Mouse (Mus musculus): ENCODE data around the gene Tnni3k. TPM values are rescaled to one million over a fixed set of nuclear protein-coding genes. Genes with fewer than 3 reads are reported as not detected.
A peak's percentile ranks its signal among the peaks of the same experiment; 100 is the strongest.

Gene Tnni3k
- total RNA-seq, 1 experiment: not detected

DNA sequence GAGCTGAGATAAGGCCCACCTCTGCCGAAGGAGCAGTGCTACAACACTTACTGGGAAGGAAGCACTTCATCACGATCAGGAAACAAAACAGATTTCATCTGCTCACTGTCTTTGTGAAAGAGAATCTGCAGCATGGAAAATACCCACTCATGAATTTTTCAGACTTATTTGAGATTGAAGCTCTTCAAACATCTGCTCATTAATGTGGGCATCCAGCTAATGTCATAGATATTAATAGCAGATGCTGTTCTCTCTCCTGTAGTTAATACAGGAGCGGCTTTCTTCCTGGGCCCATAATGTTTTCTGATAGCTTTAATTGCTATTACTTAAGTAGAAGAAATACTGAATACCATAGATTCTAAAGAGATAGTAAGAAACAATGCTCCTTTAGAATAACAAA, 239.0 kb downstream of the Tnni3k start:
- TF ChIP-seq CHD2 (IDR thresholded peaks at IDR 0.05; ENCODE audit: low read depth, low read length) (no peak), ZC3H11A (IDR thresholded peaks at IDR 0.05; ENCODE audit: borderline replicate concordance, low read depth, low read length) (no peak), HCFC1 (IDR thresholded peaks at IDR 0.05; ENCODE audit: borderline replicate concordance, insufficient read depth, low read length) (no peak), MAFK (IDR thresholded peaks at IDR 0.05; ENCODE audit: insufficient read depth, low read depth, low read length) (no peak), ZNF384 (IDR thresholded peaks at IDR 0.05; ENCODE audit: low read depth, low read length) (no peak)
- in situ Hi-C loops (cut with MboI; ENCODE audit: low sequenced_read_pairs in 2 of 2, unreplicated experiment in 2 of 2): no loop called here

GRCm38 (mm10) chr3:154815606-154816005, 239.6 kb downstream of the Tnni3k start:
- Histone ChIP-seq H3K9ac (ENCODE audit: insufficient read depth, low read depth, low read length, poor library complexity, severe bottlenecking) (no peak overlapping the region), H3K4me3 (ENCODE audit: insufficient read depth in 1 of 2, low read depth in 1 of 2, low read length in 2 of 2, poor library complexity in 1 of 2, severe bottlenecking in 1 of 2) (no peak overlapping the region), H3K27ac (ENCODE audit: insufficient read depth, low read depth, low read length, poor library complexity, severe bottlenecking) (no peak overlapping the region), H3K9me3 (ENCODE audit: control insufficient read depth, insufficient read depth, low read depth, low read length) (no peaks in the 10 kb centered on the region), H3K36me3 (ENCODE audit: control insufficient read depth, insufficient read depth, low read length, poor library complexity, severe bottlenecking) (no peaks in the 10 kb centered on the region), H3K4me1 (ENCODE audit: control insufficient read depth in 2 of 2, insufficient read depth in 2 of 2, low read length in 2 of 2, poor library complexity in 1 of 2) (no peaks in the 10 kb centered on the region; a peak in 1 of 4 replicates)
- in situ Hi-C loops (cut with MboI; ENCODE audit: low sequenced_read_pairs in 2 of 2, unreplicated experiment in 2 of 2): no loop called here
- no peak for DNase-seq (ENCODE audit: low read depth, low spot score)
- TF ChIP-seq MAFK (IDR thresholded peaks at IDR 0.05; ENCODE audit: insufficient read depth, low read depth, low read length): no peak
- no peak for TF ChIP-seq ZC3H11A (IDR thresholded peaks at IDR 0.05; ENCODE audit: borderline replicate concordance, low read depth, low read length)
- TF ChIP-seq HCFC1 (IDR thresholded peaks at IDR 0.05; ENCODE audit: borderline replicate concordance, insufficient read depth, low read length): no peak
- no peak for TF ChIP-seq CHD2 (IDR thresholded peaks at IDR 0.05; ENCODE audit: low read depth, low read length)
- no peak for TF ChIP-seq ZNF384 (IDR thresholded peaks at IDR 0.05; ENCODE audit: low read depth, low read length)

More for the DNA sequence above, 239.0 kb downstream of the Tnni3k start:
- Histone ChIP-seq H3K9ac (ENCODE audit: insufficient read depth, low read depth, low read length, poor library complexity, severe bottlenecking) (no peak overlapping the region), H3K27ac (ENCODE audit: insufficient read depth, low read depth, low read length, poor library complexity, severe bottlenecking) (no peak overlapping the region), H3K4me3 (ENCODE audit: insufficient read depth in 1 of 2, low read depth in 1 of 2, low read length in 2 of 2, poor library complexity in 1 of 2, severe bottlenecking in 1 of 2) (no peak overlapping the region), H3K9me3 (ENCODE audit: control insufficient read depth, insufficient read depth, low read depth, low read length) (no peaks in the 10 kb centered on the region), H3K4me1 (ENCODE audit: control insufficient read depth in 2 of 2, insufficient read depth in 2 of 2, low read length in 2 of 2, poor library complexity in 1 of 2) (no peaks in the 10 kb centered on the region; a peak in 1 of 4 replicates), H3K36me3 (ENCODE audit: control insufficient read depth, insufficient read depth, low read length, poor library complexity, severe bottlenecking) (no peaks in the 10 kb centered on the region)
- no peak for DNase-seq (ENCODE audit: low read depth, low spot score)

GRCm38 (mm10) chr3:154812893-154813292, 242.3 kb downstream of the Tnni3k start:
- Histone ChIP-seq H3K27ac (ENCODE audit: insufficient read depth, low read depth, low read length, poor library complexity, severe bottlenecking) (no peak overlapping the region), H3K9ac (ENCODE audit: insufficient read depth, low read depth, low read length, poor library complexity, severe bottlenecking) (no peak overlapping the region), H3K9me3 (ENCODE audit: control insufficient read depth, insufficient read depth, low read depth, low read length) (no peaks in the 10 kb centered on the region), H3K4me3 (ENCODE audit: insufficient read depth in 1 of 2, low read depth in 1 of 2, low read length in 2 of 2, poor library complexity in 1 of 2, severe bottlenecking in 1 of 2) (no peak overlapping the region), H3K36me3 (ENCODE audit: control insufficient read depth, insufficient read depth, low read length, poor library complexity, severe bottlenecking) (no peaks in the 10 kb centered on the region), H3K4me1 (ENCODE audit: control insufficient read depth in 2 of 2, insufficient read depth in 2 of 2, low read length in 2 of 2, poor library complexity in 1 of 2) (no peaks in the 10 kb centered on the region; a peak in 1 of 4 replicates)
- in situ Hi-C loops (cut with MboI; ENCODE audit: low sequenced_read_pairs in 2 of 2, unreplicated experiment in 2 of 2): no loop called here
- peak; percentile 21 for DNase-seq (ENCODE audit: low read depth, low spot score)
- TF ChIP-seq HCFC1 (IDR thresholded peaks at IDR 0.05; ENCODE audit: borderline replicate concordance, insufficient read depth, low read length) (no peak), MAFK (IDR thresholded peaks at IDR 0.05; ENCODE audit: insufficient read depth, low read depth, low read length) (no peak), ZNF384 (IDR thresholded peaks at IDR 0.05; ENCODE audit: low read depth, low read length) (no peak), ZC3H11A (IDR thresholded peaks at IDR 0.05; ENCODE audit: borderline replicate concordance, low read depth, low read length) (no peak), CHD2 (IDR thresholded peaks at IDR 0.05; ENCODE audit: low read depth, low read length) (no peak)

DNA sequence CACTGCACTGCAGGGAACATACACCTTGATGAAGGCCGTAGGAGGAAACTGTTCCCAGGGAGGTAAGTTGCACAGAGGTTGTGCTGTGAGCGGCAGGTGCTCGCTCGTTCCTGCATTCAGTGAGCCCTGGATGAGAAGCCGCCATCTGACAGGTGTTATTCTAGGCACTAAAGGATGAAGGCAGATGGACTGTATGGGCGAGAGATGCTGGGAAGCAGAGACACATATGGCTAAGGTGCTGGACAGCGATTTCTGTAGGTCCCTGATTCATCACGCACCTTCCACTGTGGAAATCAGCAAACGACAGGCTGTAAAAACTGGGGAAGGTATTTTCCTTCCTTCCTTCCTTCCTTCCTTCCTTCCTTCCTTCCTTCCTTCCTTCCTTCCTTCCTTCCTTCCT, 243.4 kb downstream of the Tnni3k start:
- TF ChIP-seq ZC3H11A (IDR thresholded peaks at IDR 0.05; ENCODE audit: borderline replicate concordance, low read depth, low read length): no peak
- TF ChIP-seq HCFC1 (IDR thresholded peaks at IDR 0.05; ENCODE audit: borderline replicate concordance, insufficient read depth, low read length): no peak
- no peak for TF ChIP-seq MAFK (IDR thresholded peaks at IDR 0.05; ENCODE audit: insufficient read depth, low read depth, low read length)
- no peak for TF ChIP-seq ZNF384 (IDR thresholded peaks at IDR 0.05; ENCODE audit: low read depth, low read length)
- no peak for TF ChIP-seq CHD2 (IDR thresholded peaks at IDR 0.05; ENCODE audit: low read depth, low read length)
- Histone ChIP-seq H3K4me1 (ENCODE audit: control insufficient read depth in 2 of 2, insufficient read depth in 2 of 2, low read length in 2 of 2, poor library complexity in 1 of 2) (no peaks in the 10 kb centered on the region; a peak in 1 of 4 replicates), H3K27ac (ENCODE audit: insufficient read depth, low read depth, low read length, poor library complexity, severe bottlenecking) (no peak overlapping the region), H3K9ac (ENCODE audit: insufficient read depth, low read depth, low read length, poor library complexity, severe bottlenecking) (no peak overlapping the region), H3K4me3 (ENCODE audit: insufficient read depth in 1 of 2, low read depth in 1 of 2, low read length in 2 of 2, poor library complexity in 1 of 2, severe bottlenecking in 1 of 2) (no peak overlapping the region), H3K9me3 (ENCODE audit: control insufficient read depth, insufficient read depth, low read depth, low read length) (no peaks in the 10 kb centered on the region), H3K36me3 (ENCODE audit: control insufficient read depth, insufficient read depth, low read length, poor library complexity, severe bottlenecking) (no peaks in the 10 kb centered on the region)
- no peak for DNase-seq (ENCODE audit: low read depth, low spot score)
- in situ Hi-C loops (cut with MboI; ENCODE audit: low sequenced_read_pairs in 2 of 2, unreplicated experiment in 2 of 2): no loop called here

GRCm38 (mm10) chr3:154811281-154811680, 243.9 kb downstream of the Tnni3k start:
- in situ Hi-C loops (cut with MboI; ENCODE audit: low sequenced_read_pairs in 2 of 2, unreplicated experiment in 2 of 2): no loop called here
- no peaks in the 10 kb centered on the region for H3K36me3 ChIP-seq (ENCODE audit: control insufficient read depth, insufficient read depth, low read length, poor library complexity, severe bottlenecking)
- no peak for TF ChIP-seq CHD2 (IDR thresholded peaks at IDR 0.05; ENCODE audit: low read depth, low read length)
- no peak overlapping the region for H3K4me3 ChIP-seq (ENCODE audit: insufficient read depth in 1 of 2, low read depth in 1 of 2, low read length in 2 of 2, poor library complexity in 1 of 2, severe bottlenecking in 1 of 2)
- H3K4me1 ChIP-seq (ENCODE audit: control insufficient read depth in 2 of 2, insufficient read depth in 2 of 2, low read length in 2 of 2, poor library complexity in 1 of 2): no peaks in the 10 kb centered on the region
- H3K9me3 ChIP-seq (ENCODE audit: control insufficient read depth, insufficient read depth, low read depth, low read length): no peaks in the 10 kb centered on the region
- H3K27ac ChIP-seq (ENCODE audit: insufficient read depth, low read depth, low read length, poor library complexity, severe bottlenecking): no peak overlapping the region
- no peak for DNase-seq (ENCODE audit: low read depth, low spot score)
- H3K9ac ChIP-seq (ENCODE audit: insufficient read depth, low read depth, low read length, poor library complexity, severe bottlenecking): no peak overlapping the region
